Mouse (Mus musculus) left cerebral cortex, postnatal 14 days (tissue): Measurements from ENCODE around the gene Sgip1. TPM values are rescaled to one million over a fixed set of nuclear protein-coding genes. Genes with fewer than 3 reads are reported as not detected.

ENCODE experiments used
- DNase-seq, 2 experiments: peaks; one replicate each; pipeline ENCODE4 v3.0.0; 2021 to 2022; ENCODE audit warnings: low spot score in 2 of 2, mixed read lengths in 1 of 2
- intact Hi-C: fragments of 180-260 bp; cut with DNase I; formaldehyde crosslinking; loops from one replicate; pipeline ENCODE4 v1.15.1; 2025
- long read RNA-seq, 2 experiments: library from polyadenylated mRNA; stranded (forward); transcript quantifications; one replicate each; pipeline ENCODE4 v2.0.0; 2021
- total RNA-seq, 2 experiments: library from RNA; stranded (reverse); gene quantifications; 2 replicates each; pipeline ENCODE4 v1.2.3; 2021

Sgip1 gene
- total RNA-seq = 100 to 1,000 TPM; 311 to 321 TPM
- long read RNA-seq, experiment 1, partial matches to known transcripts = 52 of 88 reads
- long read RNA-seq, experiment 1, other reads (novel, unspliced or antisense) = 36 of 88 reads
- long read RNA-seq, experiment 2, partial matches to known transcripts = 46 of 94 reads
- long read RNA-seq, experiment 2, other reads (novel, unspliced or antisense) = 48 of 94 reads

DNA sequence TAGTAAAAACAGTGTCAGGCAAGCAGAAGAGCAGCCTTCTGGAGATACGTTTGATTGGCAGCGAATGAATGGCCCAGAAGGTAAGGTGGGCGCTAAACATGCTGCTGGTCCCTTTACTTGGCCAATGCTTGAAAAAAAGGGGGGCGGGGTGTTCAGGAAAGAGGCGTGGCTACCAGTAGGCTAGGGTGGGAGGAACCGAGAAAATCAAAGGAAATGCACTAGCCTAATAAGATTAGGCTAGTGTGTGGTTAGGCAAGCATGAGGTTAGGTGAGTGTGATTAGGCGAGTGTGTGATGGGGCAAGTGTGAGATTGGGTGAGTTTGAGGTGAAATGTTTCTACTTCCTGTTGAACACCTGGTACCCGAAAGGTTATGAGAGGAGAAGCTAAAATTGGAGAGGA, at the start of gene Sgip1:
Gene Sgip1, plus strand, starts transcription at position 11 of the 400 bp plus-strand sequence.
- DNase-seq = no peak
- intact Hi-C loops = no loop called here

DNA sequence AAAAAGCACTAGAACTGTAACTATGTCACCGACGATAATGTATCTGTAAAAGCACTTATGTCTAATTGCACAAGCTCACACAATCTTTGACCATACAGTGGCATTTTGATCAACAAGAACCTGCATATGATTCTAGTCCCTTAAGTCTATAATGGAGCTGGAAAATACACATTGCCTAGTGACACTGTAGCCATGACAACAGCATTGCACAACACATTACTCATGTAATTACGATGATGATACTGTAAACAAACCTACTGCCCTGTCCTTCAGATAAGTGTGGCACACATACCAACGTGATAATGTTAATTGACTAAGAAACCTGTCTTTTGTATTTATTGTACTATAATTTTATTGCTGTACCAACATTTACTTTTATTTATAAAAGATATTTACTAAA, 49.7 kb upstream of the Sgip1 start:
- intact Hi-C loops = no loop called here
- DNase-seq = no peak

DNA sequence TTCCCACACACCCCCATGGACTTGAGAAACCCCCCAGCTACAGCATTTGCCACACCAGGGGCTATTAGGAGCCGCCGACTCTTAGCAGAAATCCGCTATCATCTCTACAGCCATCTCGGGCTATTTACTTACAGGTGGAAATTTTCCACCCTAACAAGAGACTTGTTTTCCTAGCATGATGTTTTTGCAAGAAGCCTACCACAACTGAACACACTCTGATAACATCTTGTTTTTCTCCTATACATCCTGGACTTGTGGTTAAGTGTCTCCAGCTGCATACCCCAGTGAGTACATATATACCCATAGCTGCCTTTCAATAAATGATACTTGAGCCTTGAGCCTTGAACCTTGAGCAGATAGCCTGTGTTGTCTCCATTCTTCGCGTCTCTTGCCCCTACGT, 43.1 kb upstream of the Sgip1 start:
- intact Hi-C loops = no loop called here
- no peak for DNase-seq

DNA sequence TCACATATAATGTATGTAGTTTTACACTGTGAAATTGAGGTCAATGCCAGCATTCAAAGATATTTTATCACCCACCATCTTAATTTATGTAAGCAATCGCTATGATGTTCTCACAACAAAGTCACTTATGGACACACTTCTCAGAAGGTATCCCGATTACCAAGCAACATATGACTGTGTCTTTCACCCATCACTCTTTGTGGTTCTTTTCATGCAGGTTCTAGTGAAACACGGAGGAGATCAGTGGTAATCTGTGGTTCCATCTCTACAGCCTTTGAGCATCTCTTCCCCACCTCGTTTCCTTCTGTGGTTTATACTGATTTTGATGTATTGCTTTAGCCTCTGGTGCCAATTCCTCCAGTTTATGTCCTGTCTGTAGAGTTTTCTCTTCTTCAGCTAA, 29.4 kb upstream of the Sgip1 start:
- intact Hi-C loops = no loop called here
- DNase-seq = no peak

DNA sequence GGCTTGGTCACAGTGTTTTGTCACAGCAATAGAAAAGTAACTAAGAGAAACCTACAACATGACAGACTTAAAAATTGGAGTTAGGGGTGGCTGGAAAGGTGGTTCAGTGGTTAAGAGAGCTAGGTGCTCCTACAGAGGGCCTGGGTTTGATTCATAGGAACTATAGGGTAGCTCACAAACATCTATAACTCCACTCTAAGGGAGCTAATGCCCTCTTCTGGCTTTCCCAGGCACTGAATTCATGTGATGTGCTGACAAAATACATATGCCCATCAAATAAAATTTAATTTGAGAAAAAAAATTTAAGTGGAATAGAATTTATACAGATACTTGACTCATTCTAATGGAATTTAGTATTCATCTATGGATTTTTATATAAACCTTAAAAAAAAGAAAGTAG, 25.6 kb upstream of the Sgip1 start:
- DNase-seq = no peak
- intact Hi-C loops = loop anchor here (2.0 kb wide), 1 partner anchor 23 kb away; no protein-coding TSS in a partner anchor

DNA sequence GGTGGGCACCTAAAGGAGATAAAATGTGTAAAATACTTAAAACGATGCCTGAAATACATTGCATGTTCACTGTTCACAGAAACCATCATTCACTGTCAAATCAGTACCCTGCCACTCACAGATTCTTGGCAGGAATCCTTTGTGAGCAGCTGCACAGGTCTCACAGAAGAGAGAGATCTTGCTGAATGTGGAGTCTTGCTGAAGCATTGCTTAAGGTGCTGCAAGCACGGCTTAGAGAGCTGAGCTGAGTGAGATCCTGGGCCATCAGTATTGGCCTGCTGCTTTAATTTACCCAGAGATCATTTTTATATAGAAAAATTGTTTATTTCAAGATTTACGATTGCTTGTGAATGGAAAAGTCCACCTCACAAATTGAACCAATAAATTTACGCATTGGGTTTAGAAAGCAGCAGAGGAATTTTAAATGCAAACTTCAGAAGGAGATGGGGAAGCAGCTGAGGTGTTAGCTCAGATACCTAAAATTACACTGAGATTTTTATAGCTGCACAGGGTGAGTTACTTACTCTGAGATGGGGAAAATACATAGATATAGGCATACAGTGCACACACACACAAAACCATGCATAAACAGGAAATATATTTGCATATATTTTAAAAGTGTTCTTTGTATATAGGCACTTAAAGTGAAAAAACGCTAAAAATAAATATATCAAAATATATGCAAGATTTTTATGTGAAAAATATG, 23.8 kb upstream of the Sgip1 start:
- DNase-seq = peak; percentile 7 to 10
- intact Hi-C loops = no loop called here

DNA sequence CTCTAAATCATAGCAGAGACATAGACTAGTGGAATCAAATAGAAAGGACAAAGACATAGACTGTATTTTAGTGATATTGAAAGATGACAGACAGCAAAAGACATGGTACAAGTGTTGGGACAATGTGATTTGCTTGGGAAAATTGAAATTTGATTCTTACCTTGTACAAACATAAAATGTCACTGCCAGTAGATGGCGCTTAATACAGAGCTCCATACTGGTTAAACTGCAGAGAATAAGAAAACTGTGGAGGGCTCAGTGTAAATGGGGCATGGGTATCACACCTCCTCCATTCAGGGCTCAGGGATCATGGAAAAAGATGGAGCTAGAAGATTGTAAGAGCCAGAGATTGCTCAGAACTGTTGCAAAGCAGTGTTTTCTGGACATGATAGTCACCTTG, 21.6 kb upstream of the Sgip1 start:
- intact Hi-C loops = no loop called here
- DNase-seq = peak; percentile 16 to 33

DNA sequence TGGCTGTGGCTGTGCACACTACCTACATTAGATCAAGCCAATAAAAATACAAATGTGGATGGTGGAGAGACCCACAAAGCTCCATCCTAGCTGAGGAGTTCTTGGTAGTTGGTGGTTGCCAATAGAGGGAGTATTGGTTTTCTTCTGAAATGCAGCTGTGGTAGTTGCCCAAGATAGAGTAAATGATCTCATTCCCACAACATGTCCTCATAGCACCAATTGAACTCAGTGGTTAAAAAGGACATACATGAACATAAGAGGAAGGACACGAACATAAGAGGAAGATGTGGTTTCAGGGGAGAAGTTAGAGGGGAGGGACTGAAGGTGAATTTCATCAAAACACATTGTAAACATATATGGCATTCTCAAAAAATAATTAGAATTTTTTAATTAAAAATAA, 21.1 kb upstream of the Sgip1 start:
- intact Hi-C loops = no loop called here
- no peak for DNase-seq

DNA sequence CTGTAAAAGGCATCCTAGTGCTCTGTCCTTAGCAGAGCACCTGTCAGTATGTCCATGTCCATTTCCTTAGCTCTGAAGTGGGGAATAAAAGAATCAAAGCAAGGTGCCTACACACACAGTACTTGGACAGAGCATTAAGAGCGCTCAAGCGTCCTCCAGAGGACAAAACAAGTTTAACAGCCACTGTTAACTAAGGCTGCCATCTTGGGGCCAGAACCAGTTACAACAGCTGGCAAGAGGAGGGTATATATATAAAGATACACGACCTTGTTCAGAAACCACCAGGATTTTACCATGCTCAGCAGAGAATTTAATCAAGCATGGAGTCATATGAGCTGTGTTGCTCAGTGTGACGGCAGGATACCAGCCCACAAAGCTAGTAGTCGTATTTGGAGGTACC, 16.7 kb upstream of the Sgip1 start:
- intact Hi-C loops = no loop called here
- DNase-seq = no peak

DNA sequence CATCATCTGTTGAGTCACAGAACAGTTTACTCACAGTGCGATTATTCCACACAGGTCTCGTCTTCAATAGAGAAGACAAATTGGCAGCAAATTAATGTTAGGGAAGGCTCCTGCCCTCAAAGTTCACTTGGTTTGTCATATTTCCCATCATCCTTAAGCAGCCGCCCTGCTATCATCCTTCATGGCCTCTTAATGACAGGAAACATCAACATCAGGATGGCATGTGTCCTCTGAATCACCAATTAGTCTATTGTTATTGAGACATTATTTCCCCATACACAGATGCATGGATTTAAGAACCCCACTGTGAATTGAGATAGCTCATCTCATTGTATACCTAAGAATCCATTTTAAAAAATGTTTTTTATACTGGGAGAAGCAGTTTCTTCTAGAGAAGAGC, 10.1 kb upstream of the Sgip1 start:
- DNase-seq = no peak
- intact Hi-C loops = no loop called here

DNA sequence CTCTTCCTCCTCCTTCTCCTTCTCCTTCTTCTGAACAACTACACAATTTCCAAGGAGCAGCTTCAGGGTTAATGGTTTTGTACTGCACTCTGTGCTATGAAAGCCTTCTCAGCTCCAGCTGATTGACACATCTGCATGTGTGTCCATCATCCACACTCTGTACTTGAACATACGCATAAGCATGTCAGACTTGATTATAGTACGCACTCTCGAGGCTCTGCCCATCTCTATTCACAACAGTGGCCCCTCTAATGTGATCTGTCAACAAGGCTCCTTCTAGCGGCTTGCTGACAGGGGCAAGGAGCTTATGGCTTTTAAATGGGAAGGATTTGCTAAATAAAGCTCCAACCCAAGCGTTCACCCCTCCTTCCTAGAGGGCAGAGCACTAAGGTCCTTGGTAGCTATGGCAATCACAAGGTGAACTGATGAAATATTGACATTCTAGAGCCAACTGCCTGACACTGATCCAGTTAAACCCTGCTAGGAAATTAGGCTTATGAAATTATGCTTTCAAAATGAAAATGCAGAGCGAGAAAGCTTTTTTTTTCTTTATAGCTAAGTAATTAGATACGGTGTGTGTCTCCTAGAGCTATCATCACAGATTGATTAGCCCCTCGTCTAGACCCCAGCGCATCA, 7.0 kb upstream of the Sgip1 start:
- intact Hi-C loops = no loop called here

DNA sequence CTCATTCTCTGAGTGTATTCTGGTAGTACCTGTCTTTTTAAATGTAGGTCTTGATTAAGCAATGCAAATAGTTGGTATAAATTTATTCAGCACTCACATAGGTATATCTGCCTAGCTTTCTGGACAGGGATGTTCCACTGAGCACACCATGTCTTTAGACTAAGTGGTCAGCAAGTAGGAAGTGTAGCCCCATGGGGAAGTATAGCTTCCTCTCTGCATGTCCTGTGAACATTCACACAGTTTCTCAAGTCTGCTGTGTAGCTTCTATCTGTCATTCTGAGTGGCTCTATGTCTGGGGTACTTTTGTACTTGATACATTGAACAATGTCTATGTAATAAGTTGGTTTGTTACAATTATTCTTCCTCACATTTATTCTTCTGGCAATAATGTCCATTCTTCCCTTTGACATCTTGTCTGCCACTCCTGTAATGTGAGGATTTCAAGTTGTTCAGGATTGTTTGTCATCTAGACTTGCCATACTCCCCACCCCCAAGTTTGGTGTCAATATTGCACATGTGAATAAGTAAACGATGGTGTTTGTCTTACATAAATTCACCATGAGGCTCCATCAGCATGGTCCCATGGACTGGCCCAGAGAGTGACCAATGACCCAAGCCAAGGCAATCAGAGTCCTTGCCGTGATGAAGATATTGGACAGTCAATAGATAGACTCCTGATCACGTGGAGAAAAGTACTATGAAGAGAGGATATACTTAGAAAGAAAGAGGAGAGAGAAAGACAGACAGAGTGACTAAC, 12.4 kb downstream of the Sgip1 start:
- intact Hi-C loops = no loop called here
- DNase-seq = no peak

More for the DNA sequence above, 7.0 kb upstream of the Sgip1 start:
- DNase-seq = no peak

DNA sequence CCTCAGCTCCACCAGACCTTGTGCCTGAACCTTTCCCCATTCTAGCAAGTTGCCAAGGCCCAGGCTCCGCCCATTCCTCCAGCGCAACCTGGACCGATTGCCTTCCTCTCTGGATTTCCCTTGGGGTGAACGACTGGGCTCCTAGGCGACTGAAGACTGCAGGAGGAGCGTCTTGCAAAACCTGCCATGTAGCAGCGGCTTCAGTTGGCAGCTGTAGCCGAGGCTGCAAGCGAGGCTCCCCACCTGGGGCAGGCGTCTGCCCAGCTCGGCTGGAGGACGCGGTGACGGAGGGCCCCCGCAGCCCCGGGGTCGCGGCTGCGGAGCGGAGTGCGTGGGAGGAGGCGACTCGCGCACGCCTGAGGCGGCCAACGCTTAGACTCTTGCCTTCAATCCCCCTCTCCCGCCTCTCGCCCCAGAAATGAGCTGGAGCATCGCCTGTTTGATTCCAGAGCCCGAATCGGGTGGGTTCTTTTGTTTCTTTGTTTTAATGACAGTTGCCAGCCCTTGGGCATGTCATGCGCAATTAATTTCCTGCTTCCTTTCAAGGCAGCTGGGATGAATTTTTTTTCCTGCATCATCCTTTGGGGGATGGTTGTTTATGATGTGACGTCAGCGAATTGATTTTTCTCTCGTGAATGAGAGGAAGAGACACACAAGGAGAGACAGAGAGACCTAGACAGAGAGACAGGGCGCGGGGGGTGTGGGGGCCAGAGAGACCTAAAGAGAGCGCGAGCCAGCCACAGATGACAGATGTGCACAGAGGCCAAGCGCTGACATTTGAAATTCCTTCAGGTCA, 18.2 kb downstream of the Sgip1 start:
- DNase-seq = peak; percentile 60 to 75
- intact Hi-C loops = no loop called here

DNA sequence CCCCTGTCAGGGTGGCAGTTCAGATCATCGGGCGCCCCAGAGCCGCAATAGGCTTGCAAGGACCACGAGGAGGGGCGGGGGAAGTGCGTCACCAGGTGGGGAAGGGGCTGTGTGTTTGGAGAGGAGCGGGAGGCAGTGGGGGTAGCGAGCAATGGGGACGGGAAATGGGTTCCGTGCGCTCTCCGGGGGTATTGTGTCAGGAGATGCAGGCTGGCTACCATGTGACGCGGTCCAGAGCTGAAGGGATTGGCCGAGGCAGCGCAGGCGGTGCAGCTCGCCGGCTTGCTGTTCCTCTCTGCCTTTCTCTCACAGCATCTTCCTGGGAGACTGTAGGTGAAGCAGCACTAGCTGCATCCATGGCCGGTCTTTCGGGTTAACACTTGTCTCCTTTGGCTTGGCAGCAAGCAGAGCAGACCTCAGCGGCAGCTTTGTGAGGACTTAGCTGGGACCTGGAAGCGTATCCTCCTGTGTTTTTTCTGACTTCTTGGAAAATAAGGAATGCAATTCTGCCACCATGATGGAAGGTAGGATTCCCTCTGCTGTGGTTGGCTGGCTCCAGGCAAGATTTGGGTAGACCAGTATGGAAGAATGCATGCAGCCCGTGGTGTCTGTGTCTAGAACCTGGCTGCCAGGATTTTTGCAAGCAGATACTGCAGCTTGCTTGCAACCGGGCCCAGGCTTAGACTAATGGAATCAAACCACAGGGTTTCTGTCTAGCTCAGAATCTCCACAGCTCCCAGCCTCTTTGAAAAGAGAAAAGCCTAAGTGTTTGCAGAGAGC, 19.1 kb downstream of the Sgip1 start:
- intact Hi-C loops = loop anchor here (5.0 kb wide), 1 partner anchor 102 kb away; no protein-coding TSS in a partner anchor
- DNase-seq = peak; percentile 91 to 96

DNA sequence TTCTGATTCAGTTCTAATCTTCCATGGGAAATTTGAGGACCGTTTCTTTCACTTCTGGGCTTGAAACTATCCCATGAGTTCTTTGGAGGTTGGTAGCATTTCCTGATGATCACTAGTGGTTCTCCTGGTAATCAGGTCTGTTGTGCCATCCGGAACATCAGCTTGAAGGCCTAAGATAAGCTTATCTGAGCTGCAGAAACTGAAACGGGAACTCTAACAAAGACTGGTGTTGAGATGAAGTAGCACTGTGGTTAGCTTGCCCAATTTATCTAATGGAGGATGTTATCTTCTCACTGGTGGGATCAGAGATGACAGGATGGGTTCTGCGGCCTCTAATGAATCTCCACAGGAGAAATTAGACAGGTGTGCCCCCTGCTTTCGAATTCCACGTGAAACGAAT, 21.0 kb downstream of the Sgip1 start:
- intact Hi-C loops = loop anchor here (5.0 kb wide), 1 partner anchor 100 kb away; no protein-coding TSS in a partner anchor

DNA sequence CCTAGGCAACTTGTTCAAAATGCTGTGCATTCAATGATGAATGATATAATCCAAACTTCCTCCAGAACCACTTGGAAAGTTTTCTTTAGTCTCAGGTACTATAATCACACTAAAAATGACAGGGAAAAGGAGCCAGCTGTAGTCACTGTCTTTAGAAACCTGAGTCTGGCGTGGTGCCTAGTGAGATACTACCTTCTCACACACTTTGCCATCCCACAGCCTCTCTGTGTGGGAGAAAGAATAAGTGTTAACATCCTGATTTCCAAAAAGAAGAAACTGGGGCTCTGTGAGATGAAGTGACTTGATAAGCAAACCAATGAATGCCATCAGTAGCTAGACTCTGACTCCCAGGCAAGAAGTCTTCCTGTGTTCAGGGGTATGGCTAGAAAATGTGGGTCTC, 28.0 kb downstream of the Sgip1 start:
- DNase-seq = no peak
- intact Hi-C loops = no loop called here

More for the DNA sequence above, 21.0 kb downstream of the Sgip1 start:
- DNase-seq = no peak

DNA sequence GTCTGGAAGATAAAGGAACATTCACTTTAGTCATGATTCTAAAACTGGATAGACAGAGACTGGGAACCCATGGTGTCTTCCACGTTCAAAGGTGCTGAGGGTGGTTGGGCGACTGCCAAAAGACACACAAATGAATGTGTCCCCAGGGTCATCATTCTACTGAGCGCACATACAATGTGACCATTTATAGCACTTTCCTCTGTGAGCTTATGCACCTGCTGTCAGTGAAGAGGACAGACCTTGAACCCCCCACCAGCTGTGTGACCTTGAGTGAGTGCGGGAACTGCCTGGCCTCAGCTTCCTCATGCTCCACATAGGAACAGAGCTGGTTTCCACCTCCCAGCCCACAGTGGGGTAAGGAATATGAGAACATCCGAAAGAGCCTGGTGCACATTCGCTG, 28.8 kb downstream of the Sgip1 start:
- intact Hi-C loops = no loop called here
- no peak for DNase-seq

DNA sequence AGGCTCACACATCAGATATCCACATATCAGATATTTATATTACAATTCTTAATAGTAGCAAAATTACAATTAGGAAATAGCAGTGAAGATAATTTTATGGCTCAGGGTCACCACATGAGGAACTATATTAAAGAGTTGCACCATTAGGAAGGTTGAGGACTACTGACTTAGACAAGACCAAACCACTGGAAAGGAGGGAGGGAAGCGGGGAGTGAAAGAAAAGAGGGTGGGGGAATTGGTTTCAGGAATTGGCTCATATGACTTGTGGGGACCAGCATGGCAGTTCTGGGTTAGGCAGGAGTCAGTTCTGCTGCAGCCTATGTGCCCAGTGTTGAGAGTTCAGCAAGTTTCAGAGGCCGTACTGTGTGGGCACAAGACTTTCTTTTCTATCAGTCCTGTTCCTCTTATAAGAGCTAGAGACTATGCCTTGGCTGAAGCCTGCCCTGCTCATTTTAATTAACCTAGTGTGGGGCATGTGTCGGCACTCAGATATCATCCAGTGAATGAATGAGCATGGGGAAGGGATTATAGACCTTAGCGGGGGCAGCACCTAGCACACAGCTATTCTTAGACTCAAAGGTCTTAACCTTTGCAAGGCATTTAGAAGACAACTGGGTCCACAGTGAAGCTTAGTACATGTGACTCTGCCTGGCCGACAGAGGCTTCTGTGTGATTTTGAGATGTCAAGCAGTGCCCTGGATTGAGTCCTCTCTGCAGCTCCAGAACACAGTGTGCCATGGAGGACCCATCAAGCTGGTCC, 30.7 kb downstream of the Sgip1 start:
- no peak for DNase-seq
- intact Hi-C loops = no loop called here
